Mouse (Mus musculus) embryo, embryonic 10 days (tissue): ENCODE results near the gene Bpifb4.

Source experiments
- DNase-seq: peaks from one replicate; pipeline ENCODE4 v3.0.0-alpha.2; 2015; ENCODE audit warnings: low spot score

The Bpifb4 gene

DNA sequence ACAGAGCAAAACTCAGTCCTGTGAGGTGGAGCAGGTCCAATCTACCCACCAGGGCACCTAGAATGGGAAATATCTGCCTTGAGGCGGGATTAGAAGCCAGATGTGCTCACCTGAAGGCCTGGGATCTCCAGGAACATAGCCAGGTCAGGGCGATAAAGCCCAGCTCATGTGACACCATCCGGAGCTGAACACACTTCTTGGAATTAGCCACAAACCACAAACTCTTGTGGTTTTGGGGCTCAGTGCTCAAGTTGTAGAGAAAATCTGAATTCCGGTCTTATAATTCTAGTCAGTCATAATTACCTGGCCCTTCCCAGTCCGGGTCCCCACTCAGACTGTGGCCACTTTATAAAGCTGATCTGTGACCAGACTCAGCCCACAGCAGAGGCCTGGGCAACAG, at the start of gene Bpifb4:
TSS of gene Bpifb4 (plus strand) at position 370 of the 400 bp plus-strand sequence.
- no peak for DNase-seq

- no peak for DNase-seq
These were observed 38.9 kb upstream of the Bpifb4 start for GRCm38 (mm10) chr2:153899111-153899510.

- DNase-seq = no peak
These were observed 37.9 kb upstream of the Bpifb4 start, which contains the start of gene Bpifb6 for GRCm38 (mm10) chr2:153900088-153900487. Gene Bpifb6 (plus strand): TSS chr2:153900388.

DNA sequence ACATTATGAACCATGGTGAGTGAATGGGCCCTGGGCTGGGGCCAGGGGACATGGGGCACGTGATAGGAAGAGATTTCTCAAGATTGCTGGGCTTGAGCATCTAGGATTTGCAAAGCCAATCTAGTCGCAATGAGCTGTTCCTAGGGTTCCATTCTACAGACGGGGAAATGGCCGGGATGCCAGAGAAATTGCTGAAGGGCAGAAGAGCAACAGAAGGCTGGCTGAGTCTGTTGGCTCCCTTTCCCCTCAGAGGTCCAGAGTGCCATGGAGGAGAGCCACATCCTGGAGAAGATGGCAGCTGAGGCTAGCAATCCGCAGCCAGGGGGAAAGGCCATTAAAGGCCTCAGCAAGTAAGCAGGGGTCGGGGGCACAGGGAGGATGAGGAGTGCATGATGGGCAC, 35.3 kb upstream of the Bpifb4 start:
- no peak for DNase-seq

DNA sequence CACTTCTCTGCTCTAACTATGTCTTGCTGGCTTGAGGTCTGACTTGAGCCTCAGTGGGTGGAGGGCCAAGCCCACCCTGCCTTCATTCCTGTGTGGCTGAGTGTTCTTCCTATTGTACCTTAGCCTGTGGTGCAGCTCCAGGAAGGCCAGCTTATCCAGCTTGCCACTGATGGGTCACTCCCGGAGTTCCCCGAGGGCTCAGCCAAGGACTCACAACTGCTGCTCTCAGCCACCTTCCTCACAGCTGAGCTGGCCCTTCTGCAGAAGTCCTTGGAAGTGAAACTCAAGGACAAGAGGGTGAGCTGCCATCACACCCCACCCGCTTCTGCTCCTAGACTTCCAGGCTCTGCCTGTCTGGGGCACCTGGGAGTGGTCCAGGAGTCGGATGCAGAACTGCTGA, 31.4 kb upstream of the Bpifb4 start:
- no peak for DNase-seq

GRCm38 (mm10) chr2:153914151-153914550, 23.9 kb upstream of the Bpifb4 start:
- DNase-seq = no peak

DNA sequence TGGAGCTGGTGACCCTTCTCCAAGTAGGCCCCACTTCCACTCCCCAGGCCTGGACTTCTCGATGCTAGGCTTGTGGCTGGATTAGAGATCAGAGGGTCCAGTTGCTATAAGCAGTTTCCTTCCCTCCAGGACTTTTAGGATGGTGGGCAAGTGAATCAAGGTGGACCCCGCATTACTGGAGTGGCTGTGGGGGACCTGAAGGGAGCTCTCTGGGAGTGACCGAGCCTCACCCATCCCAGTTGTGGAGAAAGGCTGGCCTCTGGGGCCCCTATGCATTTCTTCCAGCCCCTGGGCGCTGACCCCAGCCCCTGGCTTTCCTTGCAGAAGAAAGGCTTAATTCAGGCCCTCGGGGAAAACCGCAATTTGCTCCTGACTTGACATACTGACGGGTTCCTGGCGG, 20.1 kb upstream of the Bpifb4 start, which contains the start of gene Bpifb3:
TSS of gene Bpifb3 (plus strand) at position 301 of the 400 bp plus-strand sequence.
- no peak for DNase-seq

DNA sequence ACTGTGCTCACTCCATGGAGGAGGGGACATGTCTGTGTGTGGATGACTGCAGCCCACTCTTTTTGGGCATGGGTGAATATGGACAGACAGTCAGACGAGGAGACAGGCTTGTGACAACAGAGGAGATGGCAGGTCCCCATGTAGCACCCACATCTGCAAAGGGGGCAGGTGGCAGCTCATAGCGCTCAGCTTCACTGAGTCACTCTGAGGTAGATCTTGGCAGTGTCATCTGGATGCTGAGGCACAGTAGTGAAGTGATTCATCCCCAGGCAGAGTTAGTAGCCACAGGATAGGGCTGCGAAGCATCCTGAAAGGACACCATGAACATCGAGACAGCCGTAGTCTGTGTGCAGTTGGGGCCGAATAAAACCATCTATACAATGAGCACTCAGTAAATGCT, 16.8 kb upstream of the Bpifb4 start:
- DNase-seq = no peak

- DNase-seq = peak; percentile 76
These were observed 8.1 kb upstream of the Bpifb4 start for GRCm38 (mm10) chr2:153929871-153930413.

GRCm38 (mm10) chr2:153931125-153931524, 6.9 kb upstream of the Bpifb4 start:
- no peak for DNase-seq

GRCm38 (mm10) chr2:153933311-153933710, 4.7 kb upstream of the Bpifb4 start:
- no peak for DNase-seq

DNA sequence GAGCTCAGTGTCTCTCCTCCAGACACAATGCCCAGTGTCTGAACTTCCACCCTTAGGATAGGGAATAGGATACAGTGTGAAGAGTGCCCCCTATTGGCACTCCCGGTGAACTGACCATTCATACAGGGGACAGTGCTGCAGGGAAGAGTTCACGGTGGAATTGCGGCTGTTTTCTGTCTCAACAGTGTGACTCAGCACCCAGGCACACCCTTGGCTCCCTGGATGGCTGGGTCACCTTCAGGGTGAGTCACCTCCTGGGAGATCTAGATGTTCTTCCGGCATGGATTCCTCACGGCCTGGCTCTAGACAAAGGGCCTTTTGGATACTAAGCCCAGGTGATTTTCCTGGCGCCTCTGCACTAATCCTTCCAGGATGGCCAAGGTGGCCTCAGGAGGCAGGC, 2.7 kb upstream of the Bpifb4 start:
- DNase-seq = no peak

DNA sequence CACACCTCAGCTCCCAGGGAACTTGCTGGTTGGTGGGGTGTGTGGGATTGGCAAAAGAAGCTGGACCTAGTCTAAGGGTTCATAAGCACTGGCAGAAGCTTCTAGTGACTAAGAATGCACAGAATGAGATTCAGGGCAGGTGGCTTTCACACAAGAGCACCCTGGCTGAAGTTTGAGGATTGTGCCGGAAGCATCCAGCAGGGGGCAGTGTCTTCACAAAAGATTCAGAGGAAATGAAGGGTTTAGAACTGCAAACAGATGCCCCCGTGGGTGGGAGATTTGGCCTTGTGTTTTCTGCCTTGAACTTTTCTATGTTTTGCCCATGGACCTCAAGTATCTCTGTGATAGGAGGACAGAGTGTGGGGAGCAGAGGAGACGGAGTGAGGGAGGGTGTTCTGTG, 5.5 kb downstream of the Bpifb4 start:
- DNase-seq = peak; percentile 63

GRCm38 (mm10) chr2:153944567-153944966, 6.6 kb downstream of the Bpifb4 start:
- DNase-seq = no peak

GRCm38 (mm10) chr2:153952897-153953296, 14.9 kb downstream of the Bpifb4 start:
- DNase-seq = peak; percentile 81

- DNase-seq = peak; percentile 85
These were observed 15.8 kb downstream of the Bpifb4 start for GRCm38 (mm10) chr2:153953836-153954235.

DNA sequence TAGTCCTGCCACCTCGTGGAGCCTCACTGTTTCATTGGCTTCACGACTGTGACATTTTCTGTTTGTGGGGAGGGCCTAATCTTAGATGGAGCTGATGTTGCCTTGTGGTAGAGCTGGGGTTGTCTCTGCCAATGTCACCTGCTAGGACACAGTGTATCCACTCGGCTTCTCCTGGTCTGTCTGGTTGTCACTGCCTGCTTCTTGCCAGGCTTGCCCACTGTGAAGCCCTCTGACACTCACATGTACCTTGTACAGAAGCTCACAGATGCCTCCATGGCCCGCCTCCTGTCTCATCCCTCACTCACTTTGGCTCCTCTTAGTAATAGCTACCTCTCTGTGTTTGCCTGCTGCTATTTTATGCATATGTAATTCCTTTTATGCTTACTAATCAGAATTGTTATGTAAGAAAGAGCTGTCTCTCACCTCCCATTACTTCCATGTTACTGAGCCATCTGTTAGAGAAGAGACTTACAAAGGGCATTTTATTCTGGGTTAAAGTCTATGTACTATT, 24.9 kb downstream of the Bpifb4 start:
- DNase-seq = no peak

DNA sequence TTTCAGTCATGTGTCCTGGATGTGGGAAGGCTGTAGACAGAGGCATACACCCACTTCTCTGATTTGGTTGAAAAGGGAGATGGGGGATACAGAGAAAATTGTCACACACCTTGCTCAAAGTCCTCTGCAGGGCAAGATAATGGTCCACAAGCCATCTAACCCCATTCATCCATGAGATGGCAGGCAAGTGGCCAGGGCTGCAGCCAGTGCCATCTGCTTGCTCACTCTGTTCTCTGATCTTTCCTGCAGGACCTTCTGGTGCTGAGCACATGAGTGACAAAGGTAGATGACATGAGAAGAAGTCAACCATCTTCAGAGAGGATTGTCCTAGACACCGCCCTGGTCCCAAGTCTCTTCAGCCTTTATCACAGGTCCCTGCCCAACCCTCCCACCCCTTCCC, 25.3 kb downstream of the Bpifb4 start:
- no peak for DNase-seq

GRCm38 (mm10) chr2:153970221-153970620, 32.2 kb downstream of the Bpifb4 start:
- peak; percentile 7 for DNase-seq

GRCm38 (mm10) chr2:153974582-153974981, 36.6 kb downstream of the Bpifb4 start, which contains the start of gene Bpifa6:
Gene Bpifa6 (plus strand): TSS chr2:153974945.
- no peak for DNase-seq

DNA sequence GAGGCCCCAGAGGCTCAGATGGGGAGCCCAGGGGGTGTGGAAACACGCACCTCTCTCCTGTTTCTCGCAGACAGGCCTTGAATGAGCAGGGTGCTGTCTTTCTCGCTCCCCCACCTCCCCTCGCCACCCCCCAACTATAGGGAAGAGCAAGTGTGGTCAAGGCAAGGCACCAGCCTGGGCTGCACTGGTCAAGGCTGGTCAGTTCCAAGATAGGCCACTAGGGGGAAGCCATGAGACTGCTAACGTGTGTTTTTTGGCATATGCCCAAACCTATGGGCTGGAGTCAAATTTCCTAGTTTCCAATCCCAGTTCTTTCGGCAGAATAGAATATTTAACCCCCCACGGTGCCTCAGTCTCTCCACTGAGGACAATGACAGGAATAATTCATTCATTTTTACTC, 57.8 kb downstream of the Bpifb4 start:
- DNase-seq = peak; percentile 85

DNA sequence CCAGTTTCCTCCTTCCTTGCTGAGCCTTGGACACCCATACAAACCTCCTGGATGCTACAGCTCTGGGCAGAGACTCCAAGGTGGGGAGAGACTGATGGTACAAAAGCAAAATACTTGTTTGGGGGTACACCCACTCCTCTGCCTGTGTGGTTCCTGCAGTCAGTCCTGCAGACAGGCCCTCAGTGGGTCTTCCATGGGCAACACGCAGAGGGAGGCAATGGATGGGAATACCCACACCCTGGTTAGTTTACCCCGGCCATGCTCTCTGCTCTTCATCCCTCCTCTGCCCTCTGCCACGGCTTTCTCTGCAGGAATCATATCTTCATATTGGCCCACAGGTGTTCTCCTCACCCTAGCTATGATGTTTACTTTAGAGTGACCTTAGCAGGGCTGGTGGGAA, 62.5 kb downstream of the Bpifb4 start:
- DNase-seq = no peak

GRCm38 (mm10) chr2:154001056-154001455, 63.0 kb downstream of the Bpifb4 start:
- DNase-seq = no peak

GRCm38 (mm10) chr2:154004456-154004855, 66.4 kb downstream of the Bpifb4 start:
- DNase-seq = no peak
